Mouse (Mus musculus) erythroblast, embryonic 14.5 days (primary cell): ENCODE results near the gene Fam186b. TPM values are rescaled to one million over a fixed set of nuclear protein-coding genes. Genes with fewer than 3 reads are reported as not detected.

Experiments
- H3K27me3 ChIP-seq: 2 replicates; pipeline ENCODE4 v1.6.1; 2012; ENCODE audit warnings: inconsistent platforms; ENCODE audit not compliant: control insufficient read depth
- H3K36me3 ChIP-seq: 2 replicates; pipeline ENCODE4 v1.6.1; 2012; ENCODE audit warnings: mild to moderate bottlenecking, inconsistent platforms; ENCODE audit not compliant: control insufficient read depth
- H3K4me1 ChIP-seq: 2 replicates; pipeline ENCODE4 v1.6.1; 2012; ENCODE audit warnings: inconsistent platforms; ENCODE audit not compliant: control insufficient read depth
- H3K4me3 ChIP-seq: replicated peaks from 2 replicates; pipeline ENCODE3; 2012; ENCODE audit warnings: moderate library complexity, mild to moderate bottlenecking, inconsistent platforms
- H3K9me3 ChIP-seq: 2 replicates; pipeline ENCODE4 v1.6.1; 2012; ENCODE audit warnings: low read length, inconsistent platforms, mixed read lengths; ENCODE audit not compliant: control insufficient read depth
- GATA1 ChIP-seq: IDR thresholded peaks from 2 replicates; pipeline ENCODE4 v1.6.1; 2012; ENCODE audit warnings: low read length, inconsistent platforms, mixed read lengths
- TAL1 ChIP-seq: IDR thresholded peaks from 3 replicates; pipeline ENCODE4 v1.6.1; 2012; ENCODE audit warnings: low read length, inconsistent platforms, mixed read lengths
- polyA plus RNA-seq: library from polyadenylated mRNA; stranded (reverse); fragments of >175 nt; gene quantifications from 2 replicates; pipeline ENCODE4 v1.2.3, GENCODE M21; 2012

Fam186b gene
- polyA plus RNA-seq = not detected in 2 replicates

GRCm38 (mm10) chr15:99295484-99295981 is at the start of gene Fam186b:
Gene Fam186b, minus strand, starts transcription at chr15:99295888.
- no peaks in the 10 kb centered on the region for H3K36me3 ChIP-seq
- peak within 1 kb of the TSS; percentile 63 for H3K4me3 ChIP-seq
- TF ChIP-seq GATA1 = no peak
- no peak for TF ChIP-seq TAL1
- peaks cover 24% of the 10 kb centered on the region for H3K27me3 ChIP-seq
- no peaks in the 10 kb centered on the region for H3K9me3 ChIP-seq
- H3K4me1 ChIP-seq = peaks cover 20% of the 10 kb centered on the region

- H3K9me3 ChIP-seq = no peaks in the 10 kb centered on the region
- no peaks in the 10 kb centered on the region for H3K4me1 ChIP-seq
- H3K27me3 ChIP-seq = peaks cover 13% of the 10 kb centered on the region
- H3K36me3 ChIP-seq = no peaks in the 10 kb centered on the region
- H3K4me3 ChIP-seq = no peak overlapping the region
- TF ChIP-seq TAL1 (no peak), GATA1 (no peak)
These were observed 49.3 kb upstream of the Fam186b start for GRCm38 (mm10) chr15:99344961-99345360.

GRCm38 (mm10) chr15:99344148-99344870 is 48.6 kb upstream of the Fam186b start:
- no peaks in the 10 kb centered on the region for H3K9me3 ChIP-seq
- H3K36me3 ChIP-seq = no peaks in the 10 kb centered on the region
- no peak overlapping the region for H3K4me3 ChIP-seq
- no peak for TF ChIP-seq TAL1
- peaks cover 13% of the 10 kb centered on the region for H3K27me3 ChIP-seq
- no peaks in the 10 kb centered on the region for H3K4me1 ChIP-seq

- TF ChIP-seq GATA1 = no peak
- TF ChIP-seq TAL1 = no peak
- Histone ChIP-seq H3K27me3 (peaks cover 13% of the 10 kb centered on the region), H3K4me3 (no peak overlapping the region), H3K9me3 (no peaks in the 10 kb centered on the region), H3K36me3 (no peaks in the 10 kb centered on the region), H3K4me1 (no peaks in the 10 kb centered on the region; the same call in 1 of the 2 replicates)
These were observed 47.9 kb upstream of the Fam186b start for GRCm38 (mm10) chr15:99343414-99344147.

- Histone ChIP-seq H3K27me3 (peaks cover 13% of the 10 kb centered on the region), H3K4me3 (no peak overlapping the region), H3K9me3 (no peaks in the 10 kb centered on the region), H3K36me3 (no peaks in the 10 kb centered on the region), H3K4me1 (no peaks in the 10 kb centered on the region; the same call in 1 of the 2 replicates)
- TF ChIP-seq GATA1 = no peak
- no peak for TF ChIP-seq TAL1
These were observed 46.7 kb upstream of the Fam186b start for GRCm38 (mm10) chr15:99342194-99342981.

- Histone ChIP-seq H3K9me3 (no peaks in the 10 kb centered on the region), H3K27me3 (peaks cover 13% of the 10 kb centered on the region), H3K36me3 (no peaks in the 10 kb centered on the region), H3K4me3 (no peak overlapping the region), H3K4me1 (no peaks in the 10 kb centered on the region; the same call in 1 of the 2 replicates)
- TF ChIP-seq GATA1 = no peak
- TF ChIP-seq TAL1 = no peak
These were observed 45.4 kb upstream of the Fam186b start for GRCm38 (mm10) chr15:99341102-99341501.

- TF ChIP-seq TAL1 = no peak
- no peak for TF ChIP-seq GATA1
- Histone ChIP-seq H3K27me3 (peaks cover 13% of the 10 kb centered on the region), H3K36me3 (no peaks in the 10 kb centered on the region), H3K9me3 (no peaks in the 10 kb centered on the region), H3K4me3 (no peak overlapping the region), H3K4me1 (no peaks in the 10 kb centered on the region; the same call in 1 of the 2 replicates)
These were observed 44.0 kb upstream of the Fam186b start for GRCm38 (mm10) chr15:99339669-99340068.

- Histone ChIP-seq H3K27me3 (peaks cover 13% of the 10 kb centered on the region), H3K4me3 (no peak overlapping the region), H3K4me1 (no peaks in the 10 kb centered on the region; the same call in 1 of the 2 replicates), H3K36me3 (no peaks in the 10 kb centered on the region), H3K9me3 (no peaks in the 10 kb centered on the region)
- TF ChIP-seq GATA1 (no peak), TAL1 (no peak)
These were observed 43.2 kb upstream of the Fam186b start for GRCm38 (mm10) chr15:99338916-99339315.
